ENCODE assay signal across 8 mouse cellular contexts in genomic region chr7:81339783-81340182, GRCm38 (mm10). TPM values are rescaled to one million over a fixed set of nuclear protein-coding genes. Genes with fewer than 3 reads are reported as not detected.
DNase-seq lines count a peak whose midpoint lies in the region; ATAC-seq lines count a peak whose summit lies in the region.

No protein-coding gene starts in this region.

- peaks cover 15% of the 10 kb centered on the region for H3K4me1 ChIP-seq in forebrain, embryonic 14.5 days (ENCODE audit: control insufficient read depth, insufficient read depth, low read length)
- peaks cover 32% of the 10 kb centered on the region for H3K4me1 ChIP-seq in forebrain, embryonic 12.5 days

- H3K9ac ChIP-seq in forebrain, embryonic 14.5 days (ENCODE audit: low read length), result no peak overlapping the region
- no peak overlapping the region for H3K9ac ChIP-seq in forebrain, embryonic 12.5 days

- no peak overlapping the region for H3K4me2 ChIP-seq in forebrain, embryonic 14.5 days (ENCODE audit: low read length)
- H3K4me2 ChIP-seq in forebrain, embryonic 12.5 days, result no peak overlapping the region

- no peaks in the 10 kb centered on the region for H3K27me3 ChIP-seq in forebrain, embryonic 14.5 days (replicated peaks; ENCODE audit: control insufficient read depth, insufficient read depth, low read length)
- H3K27me3 ChIP-seq in forebrain, embryonic 12.5 days, result no peaks in the 10 kb centered on the region

- H3K27ac ChIP-seq in forebrain, embryonic 14.5 days (ENCODE audit: low read depth, low read length), result no peak overlapping the region
- H3K27ac ChIP-seq in forebrain, embryonic 12.5 days, result no peak overlapping the region

- peak; percentile 63 for DNase-seq in forebrain, embryonic 14.5 days (ENCODE audit: low spot score)
- peak; percentile 41 for DNase-seq in ovary, postnatal 14 days (ENCODE audit: low spot score)
- DNase-seq in ovary, adult 18-20 months (ENCODE audit: low spot score), result no peak
- peak; percentile 63 for DNase-seq in c-Kit-positive CD71-negative TER-119-negative erythroid progenitor cells, embryonic 14.5 days (ENCODE audit: low read depth)
- DNase-seq in kidney, postnatal 14 days, result peak; percentile 71
- DNase-seq in natural killer cell, adult 2 months (ENCODE audit: low spot score in 2 of 2), result peak; percentile 41 to 67

- no peaks in the 10 kb centered on the region for H3K9me3 ChIP-seq in forebrain, embryonic 14.5 days (replicated peaks; ENCODE audit: control insufficient read depth, low read length)
- H3K9me3 ChIP-seq in forebrain, embryonic 12.5 days, result no peaks in the 10 kb centered on the region

- H3K36me3 ChIP-seq in forebrain, embryonic 14.5 days (ENCODE audit: control insufficient read depth, insufficient read depth, low read length), result peaks cover 58% of the 10 kb centered on the region
- H3K36me3 ChIP-seq in forebrain, embryonic 12.5 days (replicated peaks), result peaks cover 64% of the 10 kb centered on the region

- ATAC-seq in forebrain, embryonic 14.5 days, result no peak
- no peak for ATAC-seq in forebrain, embryonic 12.5 days (ENCODE audit: low FRiP score)
- ATAC-seq in frontal cortex, adult (ENCODE audit: low TSS enrichment), result no peak

- WGBS in forebrain, embryonic 14.5 days, result 75% methylated on average over 4 of the region's 4 CpGs
- 87% methylated on average over 4 of the region's 4 CpGs for WGBS in forebrain, embryonic 12.5 days

- no peak overlapping the region for H3K4me3 ChIP-seq in forebrain, embryonic 14.5 days (ENCODE audit: low read depth, low read length)
- no peak overlapping the region for H3K4me3 ChIP-seq in forebrain, embryonic 12.5 days (replicated peaks)

RNA-seq across cellular contexts. Expression of gene Rps17, which starts 5.3 kb away (rescaled TPM):
- polyA plus RNA-seq in forebrain, embryonic 14.5 days (2014; fragmentation: Nextera tagmentation; extraction: Ambion mirVana), result 769 and 900 TPM in 2 replicates
- polyA plus RNA-seq in forebrain, embryonic 12.5 days (2016; fragmentation: Nextera tagmentation; extraction: Ambion mirVana), result 919 and 971 TPM in 2 replicates
